Mouse (Mus musculus) embryo, embryonic 10 days (tissue): ENCODE data around the gene Cnnm2.

Source experiments
- DNase-seq: peaks from one replicate; pipeline ENCODE4 v3.0.0-alpha.2; 2015; ENCODE audit warnings: low spot score

Cnnm2 gene

GRCm38 (mm10) chr19:46887811-46888527 lies 126.6 kb downstream of the Cnnm2 start:
- DNase-seq: no peak

DNA sequence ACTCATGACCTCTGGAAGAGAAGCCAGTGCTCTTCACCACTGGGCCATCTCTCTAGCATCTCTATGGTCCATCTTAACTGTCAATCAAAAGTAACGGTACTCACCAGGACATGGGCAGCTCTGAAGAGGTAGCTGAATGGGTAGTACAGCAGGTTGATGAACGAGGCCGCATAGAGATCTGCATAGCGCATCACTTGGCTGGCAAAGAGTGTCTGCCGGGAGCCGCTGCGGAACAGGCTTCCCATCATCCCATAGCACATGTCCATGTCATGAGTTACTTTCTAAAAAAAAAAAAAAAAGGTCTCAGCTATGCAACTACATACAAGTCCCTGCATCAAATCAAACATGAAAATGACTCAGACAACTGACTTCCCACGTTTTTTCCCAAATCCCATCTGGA lies 128.3 kb downstream of the Cnnm2 start:
- DNase-seq: no peak

GRCm38 (mm10) chr19:46890657-46891056 lies 129.3 kb downstream of the Cnnm2 start:
- DNase-seq: no peak

GRCm38 (mm10) chr19:46892856-46893255 lies 131.5 kb downstream of the Cnnm2 start:
- no peak for DNase-seq

DNA sequence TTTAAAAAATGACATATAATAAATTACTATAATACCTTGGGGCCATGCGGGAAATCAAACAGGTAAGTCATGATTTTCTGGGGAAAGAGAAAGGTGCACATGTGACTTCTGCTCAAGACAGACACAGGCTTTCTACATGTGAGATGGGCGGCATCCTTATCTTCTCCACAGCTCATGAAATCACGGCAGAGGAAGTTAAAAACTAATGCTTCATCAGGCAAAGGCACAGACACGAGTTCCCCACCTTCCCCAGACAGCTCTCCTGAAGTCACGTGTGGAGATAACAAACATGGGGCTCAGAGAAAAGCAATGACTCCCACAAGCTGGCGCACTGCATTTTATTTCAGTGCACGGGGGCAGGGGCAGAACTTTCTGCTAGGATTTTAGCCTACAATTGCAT lies 132.1 kb downstream of the Cnnm2 start:
- DNase-seq: no peak

DNA sequence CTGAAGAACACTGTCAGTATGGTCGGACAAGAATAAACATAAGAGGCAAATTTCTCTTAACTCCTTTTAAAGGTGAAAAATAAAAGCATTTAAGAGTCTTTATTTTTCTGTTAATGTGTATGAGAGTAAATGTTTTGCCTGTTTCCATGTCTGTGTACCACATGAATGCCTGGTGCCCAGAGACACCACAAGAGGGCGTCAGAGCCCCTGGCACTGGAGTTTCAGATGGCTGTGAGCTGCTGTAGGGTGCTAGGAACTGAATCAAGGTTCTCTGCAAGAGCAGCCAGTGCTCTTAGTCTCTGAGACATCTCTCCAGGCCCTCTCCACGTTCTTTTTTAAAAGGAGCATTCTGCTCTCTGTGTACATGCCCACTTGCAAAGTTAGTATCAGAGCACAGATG lies 135.7 kb downstream of the Cnnm2 start:
- DNase-seq: no peak

DNA sequence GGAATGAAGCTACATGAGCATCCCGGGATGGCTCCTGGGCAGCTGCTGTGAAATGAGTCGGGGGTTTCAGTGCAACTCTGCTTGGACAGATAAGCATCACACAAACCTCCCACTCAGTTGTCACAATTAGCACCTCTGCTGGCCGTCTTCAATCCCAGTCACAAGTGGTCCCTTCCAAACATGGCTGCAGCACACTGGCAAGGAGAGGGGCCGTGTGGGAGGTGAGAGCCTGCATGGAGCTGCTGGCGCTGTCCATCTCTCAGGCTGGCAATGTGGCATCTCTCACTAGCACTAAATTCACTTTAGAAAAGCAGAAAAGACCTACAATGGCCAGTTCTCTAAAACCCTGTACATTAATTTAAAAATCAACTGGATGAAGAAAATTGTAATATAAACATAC lies 136.8 kb downstream of the Cnnm2 start:
- no peak for DNase-seq

DNA sequence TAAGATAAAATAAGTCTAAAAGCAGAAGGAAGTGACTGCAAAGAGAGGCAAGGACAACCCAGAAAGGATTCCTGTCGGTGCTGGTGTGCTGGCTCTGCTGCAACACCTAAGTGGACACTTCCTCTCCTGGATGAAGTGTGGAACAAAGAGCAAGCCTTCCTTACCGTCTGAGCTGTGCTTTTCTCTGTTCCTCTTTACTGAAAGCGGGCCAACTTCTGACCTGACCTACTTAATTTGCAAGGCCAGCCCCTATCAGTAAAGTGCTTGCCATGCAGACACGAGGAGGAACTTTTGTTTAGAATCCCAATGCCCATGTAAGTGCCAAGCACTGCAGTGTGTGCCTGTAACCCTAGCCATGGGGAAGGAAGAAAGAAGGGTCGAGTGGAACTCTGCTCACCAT lies 137.9 kb downstream of the Cnnm2 start:
- no peak for DNase-seq

DNA sequence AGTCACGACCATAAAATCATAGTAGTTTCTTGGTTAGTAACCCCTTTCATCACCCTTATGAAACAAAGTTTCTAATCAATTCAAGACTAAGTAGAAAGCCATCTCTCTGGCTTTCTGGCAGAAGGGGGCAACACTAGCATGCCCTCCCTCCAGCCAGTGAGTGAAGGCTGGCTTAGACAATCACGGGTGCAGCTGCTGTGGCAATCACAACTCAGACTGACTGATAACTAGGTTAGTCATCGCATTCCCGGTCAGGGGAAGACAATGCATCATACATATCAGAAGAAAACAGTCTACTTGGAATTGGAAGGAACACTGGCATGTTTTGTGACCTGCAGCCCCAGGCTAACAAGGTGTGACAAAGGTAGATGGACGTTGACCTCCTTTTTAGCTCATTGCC lies 138.5 kb downstream of the Cnnm2 start:
- DNase-seq: no peak

GRCm38 (mm10) chr19:46900786-46901185 lies 139.4 kb downstream of the Cnnm2 start:
- no peak for DNase-seq

DNA sequence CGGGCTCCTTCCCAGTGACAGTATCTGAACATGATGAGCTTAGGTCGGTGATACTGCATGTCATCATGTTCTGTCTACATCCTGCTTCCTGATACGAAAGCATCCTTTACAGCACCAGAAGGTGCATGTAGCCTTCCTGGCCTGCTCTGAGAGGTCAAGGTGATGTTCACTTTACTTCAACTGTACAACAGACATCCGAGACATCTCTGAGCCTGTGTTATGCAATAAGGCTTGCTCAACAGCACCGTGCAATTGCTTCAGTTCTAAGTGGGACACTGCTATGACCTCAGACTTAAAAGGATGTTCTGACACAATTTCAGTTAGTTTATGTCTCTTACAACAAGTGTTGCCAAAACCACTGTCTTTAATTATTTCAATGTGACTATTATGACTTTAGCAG lies 139.9 kb downstream of the Cnnm2 start:
- DNase-seq: no peak

DNA sequence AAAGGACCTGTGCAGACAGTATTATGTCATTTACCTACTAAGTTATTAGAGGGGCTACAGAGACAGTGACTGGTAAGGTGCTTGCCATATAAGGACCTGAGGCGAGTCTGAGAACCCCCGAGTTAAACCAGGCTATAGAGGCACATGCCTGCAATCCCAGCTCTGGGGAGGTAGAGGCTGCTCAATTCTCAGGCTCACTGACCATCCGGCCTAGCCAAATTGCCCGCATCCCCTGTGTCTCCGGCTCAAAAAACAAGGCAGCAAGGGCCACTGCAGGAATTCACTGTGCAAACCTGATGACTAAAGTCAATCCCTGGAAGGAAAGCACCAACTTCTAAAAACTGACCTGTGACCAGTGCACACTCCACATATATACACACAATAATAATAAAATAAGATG lies 142.0 kb downstream of the Cnnm2 start:
- DNase-seq: no peak

DNA sequence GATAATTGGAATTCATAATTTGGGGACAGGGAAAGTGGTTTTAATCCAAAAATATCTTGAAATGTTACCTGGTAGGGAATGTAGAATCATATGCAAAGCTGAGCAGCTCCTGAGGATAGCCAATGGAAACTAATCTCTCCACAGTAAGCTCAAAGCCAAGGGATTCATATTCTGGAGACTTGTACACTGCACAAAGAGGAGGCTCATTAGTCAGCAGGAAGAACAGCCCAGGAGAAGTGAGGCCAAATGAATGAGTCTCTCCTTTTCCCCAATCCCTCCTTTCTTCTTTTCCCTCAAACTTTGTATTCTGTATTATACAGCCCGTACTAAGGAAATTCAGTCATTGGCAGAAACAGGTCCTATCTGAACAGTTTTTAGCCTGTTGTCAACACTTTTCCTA lies 143.5 kb downstream of the Cnnm2 start:
- DNase-seq: no peak

GRCm38 (mm10) chr19:46905383-46905782 lies 144.0 kb downstream of the Cnnm2 start:
- DNase-seq: no peak

DNA sequence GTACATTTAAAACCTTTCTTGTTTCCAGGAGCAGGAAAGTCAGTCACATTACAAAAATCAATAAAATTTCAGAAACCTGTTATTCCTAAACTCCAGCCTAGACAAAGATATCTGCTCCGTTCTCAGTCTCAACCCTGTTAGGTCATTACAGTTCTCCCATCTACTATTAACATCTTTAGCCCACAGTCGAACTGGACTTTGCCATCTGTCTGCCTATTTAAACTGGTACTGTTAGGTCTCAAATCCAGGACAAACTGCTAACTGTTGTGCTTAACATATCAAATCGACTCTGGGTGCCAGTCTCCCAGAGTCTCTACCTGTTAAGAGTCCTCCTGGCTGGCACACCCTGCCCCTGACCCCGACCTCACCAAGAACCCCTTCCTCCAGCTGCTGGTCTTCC lies 144.6 kb downstream of the Cnnm2 start:
- DNase-seq: no peak

- DNase-seq: no peak
These were observed 146.8 kb downstream of the Cnnm2 start for GRCm38 (mm10) chr19:46908207-46908606.

- no peak for DNase-seq
These were observed 147.6 kb downstream of the Cnnm2 start for GRCm38 (mm10) chr19:46908977-46909376.

GRCm38 (mm10) chr19:46911492-46911891 lies 150.1 kb downstream of the Cnnm2 start:
- no peak for DNase-seq

GRCm38 (mm10) chr19:46913626-46914025 lies 152.2 kb downstream of the Cnnm2 start:
- no peak for DNase-seq

GRCm38 (mm10) chr19:46915406-46916080 lies 154.1 kb downstream of the Cnnm2 start:
- DNase-seq: peak; percentile 35

DNA sequence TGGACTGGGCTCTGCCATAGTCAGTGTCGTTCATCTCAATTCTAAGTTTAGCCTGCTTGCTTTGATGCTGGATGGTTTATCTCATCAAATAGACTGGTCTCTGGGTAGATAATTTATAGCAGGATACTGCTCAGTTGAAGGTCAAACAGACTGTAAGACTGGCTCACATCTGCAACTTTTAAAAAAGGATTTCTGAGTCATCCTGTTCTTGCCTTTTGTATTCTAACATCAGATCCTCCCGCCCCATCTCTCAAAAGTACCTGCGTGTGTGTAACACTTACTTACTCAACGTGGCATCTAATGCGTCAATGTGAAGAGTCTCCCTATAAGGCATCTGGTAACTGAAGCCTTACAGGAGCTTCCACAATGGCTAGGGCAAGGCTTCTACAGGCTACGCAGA lies 159.2 kb downstream of the Cnnm2 start:
- no peak for DNase-seq

- no peak for DNase-seq
These were observed 165.0 kb downstream of the Cnnm2 start for GRCm38 (mm10) chr19:46926357-46926756.

DNA sequence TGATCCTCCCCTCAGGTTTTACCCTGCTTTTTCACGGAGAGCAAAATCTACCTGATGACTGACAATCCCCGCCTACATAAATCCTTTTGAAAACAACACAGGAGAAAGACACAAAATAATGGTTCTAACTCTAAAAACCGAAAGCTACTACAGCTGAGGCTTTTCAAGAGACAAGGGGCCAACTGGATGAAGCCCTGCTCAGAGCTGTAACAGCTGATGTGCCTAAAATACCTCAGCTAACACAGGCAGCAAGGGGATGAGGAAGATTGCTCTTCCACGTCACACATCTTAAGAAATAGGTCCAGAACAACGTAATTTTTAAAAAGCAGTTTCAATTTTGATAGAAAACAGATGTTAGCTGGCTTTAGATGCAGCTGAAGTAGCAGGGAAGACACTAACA lies 165.6 kb downstream of the Cnnm2 start:
- no peak for DNase-seq

- no peak for DNase-seq
These were observed 166.7 kb downstream of the Cnnm2 start for GRCm38 (mm10) chr19:46928136-46928535.
